Mouse (Mus musculus) olfactory bulb, adult 2 months (tissue): ENCODE results near the gene Ctps2.

Experiments used
- CTCF ChIP-seq: fragments of 200-500 bp; IDR thresholded peaks from 2 replicates; pipeline ENCODE4 v1.5.1; 2012; ENCODE audit warnings: low read depth, mild to moderate bottlenecking, low read length, moderate library complexity; ENCODE audit not compliant: insufficient read depth
- POLR2A ChIP-seq: fragments of 200-500 bp; IDR thresholded peaks from 2 replicates; pipeline ENCODE4 v1.6.1; 2012; ENCODE audit warnings: mild to moderate bottlenecking, low read depth, low read length, moderate library complexity; ENCODE audit not compliant: insufficient read depth

DNA sequence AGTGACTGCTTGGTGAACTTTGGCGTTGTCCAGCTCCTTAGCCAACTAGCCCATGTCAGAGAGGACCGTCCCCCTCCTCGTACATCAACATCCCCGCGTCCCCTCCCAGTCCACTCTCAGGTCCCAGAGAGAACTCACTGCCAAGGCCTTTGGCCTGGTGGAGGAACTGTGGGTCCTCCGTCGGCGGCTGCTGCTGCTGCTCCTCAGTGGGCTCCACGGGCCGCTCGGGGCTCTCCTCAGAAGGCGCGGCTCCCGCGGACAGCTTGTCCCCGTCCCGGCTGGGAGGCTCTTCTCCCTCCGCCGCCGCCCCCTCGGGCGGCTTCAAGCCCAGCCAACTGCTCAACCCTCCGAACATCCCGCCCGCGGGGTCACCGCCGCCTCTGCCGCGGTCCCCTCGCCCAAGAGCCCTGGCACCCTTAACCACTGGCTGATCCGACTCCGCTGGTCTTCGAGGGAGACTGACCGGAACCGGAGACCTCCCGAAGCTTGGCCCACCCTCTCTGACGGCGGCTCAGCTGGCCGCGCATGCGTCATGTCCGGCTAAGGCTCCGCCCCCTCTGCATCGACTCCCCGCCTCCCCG, 13.0 kb upstream of the Ctps2 start, which contains the start of gene Syap1:
- TF ChIP-seq CTCF (no peak), POLR2A (peak; percentile 27; the same call in 1 of the 2 replicates)
